Mouse (Mus musculus): Measurements from ENCODE around the gene Lrrc8d.
"Not testable (repeated sequence)": the region's sequence is repeated elsewhere in the genome, so short reads cannot be mapped to it uniquely, and the experiment has no call there.

The Lrrc8d gene

GRCm38 (mm10) chr5:105682143-105682611, 17.6 kb upstream of the Lrrc8d start:
- in situ Hi-C loops (cut with MboI; ENCODE audit: low pct_unique_long_range_greater_than_20kb in 1 of 2, low sequenced_read_pairs in 2 of 2, unreplicated experiment in 1 of 2), result no loop called here

DNA sequence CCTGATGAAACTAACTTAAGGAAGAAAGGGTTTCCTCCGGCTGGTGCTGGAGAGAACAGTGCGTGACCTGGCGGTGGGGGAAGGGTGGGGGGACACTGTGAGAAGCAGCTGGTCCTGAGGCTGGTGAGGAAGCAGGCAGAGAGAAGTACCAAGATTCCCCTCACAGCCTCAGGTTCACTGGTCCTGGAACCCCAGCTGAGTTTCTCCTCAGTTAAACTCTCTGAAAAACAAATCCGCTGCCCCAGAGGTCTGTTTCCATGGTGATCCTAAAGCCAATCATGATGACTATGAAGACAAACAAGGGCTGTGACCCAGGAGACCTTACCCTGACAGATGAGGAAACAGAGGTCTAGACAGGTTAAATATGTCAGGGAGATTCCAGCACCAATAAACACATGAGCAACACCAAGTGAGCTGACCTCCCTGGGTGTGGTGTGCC, 15.8 kb upstream of the Lrrc8d start:
- in situ Hi-C loops (cut with MboI; ENCODE audit: low pct_unique_long_range_greater_than_20kb in 1 of 2, low sequenced_read_pairs in 2 of 2, unreplicated experiment in 1 of 2), result no loop called here

- in situ Hi-C loops (cut with MboI; ENCODE audit: low pct_unique_long_range_greater_than_20kb in 1 of 2, low sequenced_read_pairs in 2 of 2, unreplicated experiment in 1 of 2), result no loop called here
Observed at GRCm38 (mm10) chr5:105684861-105685600, 14.7 kb upstream of the Lrrc8d start.

DNA sequence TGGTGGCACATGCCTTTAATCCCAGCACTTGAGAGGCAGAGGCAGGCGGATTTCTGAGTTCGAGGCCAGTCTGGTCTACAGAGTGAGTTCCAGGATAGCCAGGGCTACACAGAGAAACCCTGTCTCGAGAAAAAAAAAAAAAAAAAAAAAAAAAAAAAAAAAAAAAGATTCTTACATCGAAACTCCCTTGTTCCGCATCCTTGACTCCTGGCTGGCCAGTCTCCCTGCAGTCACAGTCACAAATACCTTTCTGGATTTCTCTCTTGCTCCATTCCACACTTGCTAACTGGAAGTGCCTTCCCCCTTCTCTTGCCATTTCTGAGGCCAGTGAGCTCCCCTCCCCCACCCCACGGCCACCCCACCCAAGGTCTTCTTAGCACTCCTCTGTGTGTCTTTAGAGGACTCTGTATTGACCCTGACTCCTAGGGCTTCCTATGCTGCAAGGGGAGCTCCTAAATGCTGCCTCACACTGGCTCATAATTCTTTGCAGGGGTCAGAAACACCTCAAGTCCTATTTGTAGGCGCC, 13.9 kb upstream of the Lrrc8d start:
- in situ Hi-C loops (cut with MboI; ENCODE audit: low pct_unique_long_range_greater_than_20kb in 1 of 2, low sequenced_read_pairs in 2 of 2, unreplicated experiment in 1 of 2), result not testable (repeated sequence)

DNA sequence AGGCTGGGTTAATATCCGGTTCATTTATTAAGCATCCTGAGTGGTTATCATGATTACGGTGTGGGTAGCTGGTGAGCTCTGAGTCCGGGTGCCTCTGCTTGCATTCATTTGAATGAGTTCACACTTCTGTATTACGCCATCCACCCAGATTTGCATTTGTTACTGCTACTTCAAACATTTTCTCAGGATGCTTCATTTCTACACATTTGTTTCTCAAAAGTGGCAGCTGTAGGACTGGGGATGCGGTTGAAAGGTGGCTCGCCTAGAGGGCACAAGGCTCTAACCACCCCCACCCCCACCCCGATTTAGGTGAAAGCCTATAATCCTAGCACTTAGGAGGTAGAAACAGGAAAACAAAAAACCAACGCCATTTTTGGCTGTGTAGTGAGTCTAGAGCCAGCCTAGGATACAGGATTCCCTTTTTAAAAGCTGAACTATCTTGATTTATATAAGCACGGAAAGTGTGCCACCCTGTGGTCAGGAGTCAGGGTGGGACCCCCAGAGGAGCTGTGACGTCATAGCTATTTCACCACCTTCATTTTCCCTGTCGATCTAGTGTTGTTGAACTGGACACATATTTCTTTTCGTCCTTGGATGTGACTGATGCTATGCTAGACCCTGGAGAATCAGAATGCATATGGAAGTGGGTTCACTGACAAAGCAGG, 13.3 kb upstream of the Lrrc8d start:
- in situ Hi-C loops (cut with MboI; ENCODE audit: low pct_unique_long_range_greater_than_20kb in 1 of 2, low sequenced_read_pairs in 2 of 2, unreplicated experiment in 1 of 2), result no loop called here

DNA sequence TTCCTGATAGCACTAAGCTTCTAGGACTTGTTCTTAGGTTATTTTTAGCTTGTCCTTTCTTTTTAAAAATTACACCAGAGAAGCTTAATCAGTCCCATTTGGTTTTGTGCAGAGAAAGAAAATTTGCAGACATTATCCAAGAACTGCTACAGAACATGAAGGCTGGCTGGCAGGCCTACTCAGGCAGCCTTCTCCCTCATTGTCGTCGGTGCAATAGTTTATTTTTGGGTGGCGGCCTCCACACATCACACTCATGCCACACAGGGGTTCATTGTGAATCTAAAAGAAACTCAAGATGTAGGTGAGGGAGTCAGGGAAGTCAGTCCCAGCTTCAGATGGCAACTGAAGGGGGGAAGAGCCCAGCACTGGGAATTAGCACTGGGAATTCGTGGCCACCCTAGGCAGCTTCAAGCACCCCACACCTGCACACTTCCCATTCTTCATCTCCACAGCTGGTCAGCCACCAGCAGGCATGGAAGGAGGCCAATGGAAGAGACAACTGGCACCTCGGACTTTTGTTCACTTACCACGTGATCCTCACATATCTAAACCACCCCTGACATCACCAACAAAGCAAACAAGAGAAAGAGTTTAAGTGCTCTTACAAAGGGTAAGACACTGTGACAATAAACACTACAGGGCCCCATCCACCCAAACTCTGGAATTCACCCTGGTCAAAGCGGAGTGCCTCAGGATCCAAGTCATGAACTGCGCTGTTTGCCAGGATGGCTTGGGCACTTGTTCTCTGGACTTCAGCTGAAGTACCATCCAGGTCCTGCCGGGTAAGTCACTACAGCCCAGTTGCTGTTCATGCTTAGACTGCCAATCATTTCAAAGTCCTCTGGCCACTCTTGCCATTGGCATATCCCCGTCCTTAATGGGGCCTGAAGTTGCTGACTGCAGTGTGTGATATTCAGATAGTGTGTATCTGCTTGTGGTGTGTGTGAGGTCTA, 9.0 kb upstream of the Lrrc8d start:
- in situ Hi-C loops (cut with MboI; ENCODE audit: low pct_unique_long_range_greater_than_20kb in 1 of 2, low sequenced_read_pairs in 2 of 2, unreplicated experiment in 1 of 2), result loop anchor here (5.0 kb wide), 2 partner anchors 172 to 177 kb away; no protein-coding TSS in a partner anchor

- in situ Hi-C loops (cut with MboI; ENCODE audit: low pct_unique_long_range_greater_than_20kb in 1 of 2, low sequenced_read_pairs in 2 of 2, unreplicated experiment in 1 of 2), result loop anchor here (5.0 kb wide), 2 partner anchors 171 to 176 kb away; no protein-coding TSS in a partner anchor
Observed at GRCm38 (mm10) chr5:105691645-105692044, 8.1 kb upstream of the Lrrc8d start.

DNA sequence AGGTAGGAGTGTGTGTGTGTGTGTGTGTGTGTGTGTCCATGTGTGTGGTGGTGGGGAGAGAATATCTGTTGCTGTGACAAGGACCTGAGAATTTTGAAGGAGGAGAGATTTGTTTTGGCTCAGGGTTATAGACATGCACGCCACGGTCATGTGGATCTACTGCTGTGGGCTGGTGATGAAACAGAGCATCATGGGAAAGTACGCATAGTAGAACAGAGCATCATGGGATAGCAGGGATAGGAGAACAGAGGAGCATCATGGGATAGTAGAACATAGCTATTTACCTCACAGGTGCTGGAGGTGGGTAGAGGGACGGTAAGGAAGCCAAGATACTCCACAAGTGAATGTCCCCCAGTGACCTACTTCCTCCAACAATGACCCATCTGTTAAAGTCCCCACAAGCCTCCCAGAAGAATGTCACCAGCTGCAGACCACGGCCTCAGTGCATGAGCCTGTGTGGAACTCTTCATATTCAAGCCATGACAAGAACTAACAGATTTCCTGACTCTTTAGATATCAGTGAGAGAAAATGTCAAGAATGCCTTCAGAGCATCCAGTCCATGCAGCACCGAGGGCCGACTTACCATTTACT, 5.3 kb upstream of the Lrrc8d start:
- in situ Hi-C loops (cut with MboI; ENCODE audit: low pct_unique_long_range_greater_than_20kb in 1 of 2, low sequenced_read_pairs in 2 of 2, unreplicated experiment in 1 of 2), result loop anchor here (5.0 kb wide), 2 partner anchors 168 to 173 kb away; no protein-coding TSS in a partner anchor

DNA sequence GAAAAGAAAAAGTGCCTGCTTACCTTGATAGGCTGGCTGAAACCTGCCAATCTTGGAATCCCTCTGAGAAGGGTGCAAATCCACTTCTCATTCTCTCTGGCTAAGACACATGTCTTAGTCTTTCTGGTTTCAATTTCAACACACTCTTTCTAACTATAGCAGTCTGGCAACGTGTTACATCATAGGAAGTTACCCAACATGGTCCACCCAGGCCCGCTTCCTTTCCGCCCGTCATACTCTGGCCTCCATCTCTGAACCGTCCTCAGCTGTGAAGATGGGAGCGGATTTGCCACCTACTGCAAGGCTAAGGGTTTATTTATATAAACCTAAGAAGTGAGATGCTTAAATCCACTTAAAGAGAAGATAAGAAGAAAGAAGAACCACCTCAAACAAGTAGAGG, 3.7 kb upstream of the Lrrc8d start:
- in situ Hi-C loops (cut with MboI; ENCODE audit: low pct_unique_long_range_greater_than_20kb in 1 of 2, low sequenced_read_pairs in 2 of 2, unreplicated experiment in 1 of 2), result no loop called here

- in situ Hi-C loops (cut with MboI; ENCODE audit: low pct_unique_long_range_greater_than_20kb in 1 of 2, low sequenced_read_pairs in 2 of 2, unreplicated experiment in 1 of 2), result no loop called here
Observed at GRCm38 (mm10) chr5:105697886-105698285, 1.9 kb upstream of the Lrrc8d start.

GRCm38 (mm10) chr5:105698694-105699093, 1.1 kb upstream of the Lrrc8d start:
- in situ Hi-C loops (cut with MboI; ENCODE audit: low pct_unique_long_range_greater_than_20kb in 1 of 2, low sequenced_read_pairs in 2 of 2, unreplicated experiment in 1 of 2), result no loop called here

GRCm38 (mm10) chr5:105700070-105700851, 492 bp downstream of the Lrrc8d start:
- in situ Hi-C loops (cut with MboI; ENCODE audit: low pct_unique_long_range_greater_than_20kb in 1 of 2, low sequenced_read_pairs in 2 of 2, unreplicated experiment in 1 of 2), result no loop called here

- in situ Hi-C loops (cut with MboI; ENCODE audit: low pct_unique_long_range_greater_than_20kb in 1 of 2, low sequenced_read_pairs in 2 of 2, unreplicated experiment in 1 of 2), result no loop called here
Observed at GRCm38 (mm10) chr5:105701326-105701725, 1.6 kb downstream of the Lrrc8d start.

- in situ Hi-C loops (cut with MboI; ENCODE audit: low pct_unique_long_range_greater_than_20kb in 1 of 2, low sequenced_read_pairs in 2 of 2, unreplicated experiment in 1 of 2), result no loop called here
Observed at GRCm38 (mm10) chr5:105701844-105702243, 2.1 kb downstream of the Lrrc8d start.

- in situ Hi-C loops (cut with MboI; ENCODE audit: low pct_unique_long_range_greater_than_20kb in 1 of 2, low sequenced_read_pairs in 2 of 2, unreplicated experiment in 1 of 2), result no loop called here
Observed at GRCm38 (mm10) chr5:105702580-105703285, 3.0 kb downstream of the Lrrc8d start.

DNA sequence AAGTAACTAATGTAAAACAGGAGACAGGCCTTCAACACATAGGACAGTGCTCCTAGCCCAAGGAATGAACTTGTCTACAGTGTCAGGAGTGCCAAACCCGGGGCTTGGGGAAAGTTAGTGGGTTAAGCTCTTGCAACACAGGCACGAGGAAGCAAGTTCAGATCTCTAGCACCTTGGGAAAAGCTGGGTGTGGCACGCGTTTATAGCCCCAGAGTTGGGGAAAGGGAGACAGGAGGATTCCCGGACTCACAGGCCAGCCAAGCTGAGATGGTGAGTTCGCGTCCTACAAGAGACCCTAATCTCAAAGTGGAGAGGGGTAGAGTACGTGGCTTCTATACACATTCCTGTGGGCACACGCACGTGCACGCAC, 3.5 kb downstream of the Lrrc8d start:
- in situ Hi-C loops (cut with MboI; ENCODE audit: low pct_unique_long_range_greater_than_20kb in 1 of 2, low sequenced_read_pairs in 2 of 2, unreplicated experiment in 1 of 2), result no loop called here

GRCm38 (mm10) chr5:105704573-105704972, 4.8 kb downstream of the Lrrc8d start:
- in situ Hi-C loops (cut with MboI; ENCODE audit: low pct_unique_long_range_greater_than_20kb in 1 of 2, low sequenced_read_pairs in 2 of 2, unreplicated experiment in 1 of 2), result no loop called here
